Mouse (Mus musculus): ENCODE data around the gene Olfr1313. TPM values are rescaled to one million over a fixed set of nuclear protein-coding genes. Genes with fewer than 3 reads are reported as not detected.

The Olfr1313 gene
- not detected for polyA plus RNA-seq (2017; shearing (Covaris generic))

GRCm38 (mm10) chr2:112077743-112078142, at the start of gene Olfr1313:
Olfr1313 (minus strand) TSS chr2:112077843.

DNA sequence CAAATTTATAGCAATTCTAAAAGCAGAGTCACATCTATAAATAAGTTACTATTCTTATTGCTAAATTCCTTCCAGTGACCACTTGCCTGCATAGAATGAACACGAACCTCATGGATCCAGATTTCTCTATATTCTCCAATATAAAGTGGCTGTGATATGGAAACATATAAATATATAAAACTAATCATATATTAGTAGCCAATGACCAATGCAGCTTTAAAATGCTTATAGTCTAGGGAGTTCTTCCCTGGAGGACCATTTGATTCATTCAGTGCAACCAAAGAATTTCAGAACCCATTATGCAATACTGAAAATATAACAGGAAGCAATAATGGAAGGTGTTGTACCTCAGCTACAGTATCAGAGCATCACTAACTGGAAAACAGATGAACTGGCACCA, 37.7 kb upstream of the Olfr1313 start, which contains the start of gene Olfr1315-ps1:
TSS of gene Olfr1315-ps1 (minus strand) at position 101 of the 400 bp plus-strand sequence.

GRCm38 (mm10) chr2:112096681-112097080, 19.0 kb upstream of the Olfr1313 start, which contains the start of gene Olfr1314:
Olfr1314 (minus strand) TSS chr2:112096781.

DNA sequence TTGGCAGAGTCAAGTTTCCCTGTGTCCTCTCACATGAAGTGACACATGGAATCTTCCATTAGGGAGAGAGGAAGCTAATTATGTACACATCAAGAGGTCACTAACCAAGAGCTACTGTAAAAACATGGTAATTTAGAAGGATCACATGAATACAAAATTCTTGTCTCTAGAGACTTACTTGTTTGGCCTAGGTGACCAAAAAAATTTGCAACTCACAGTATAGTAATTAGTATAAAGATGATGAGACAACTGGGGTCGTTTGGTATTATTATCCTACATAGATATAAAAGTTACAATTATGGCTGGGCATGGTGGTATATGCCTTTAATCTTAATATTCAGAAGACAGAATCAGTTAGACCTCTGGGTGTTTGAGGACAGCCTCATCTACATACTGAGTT, 27.5 kb downstream of the Olfr1313 start, which contains the start of gene Olfr1312:
TSS of gene Olfr1312 (minus strand) at position 101 of the 400 bp plus-strand sequence.

DNA sequence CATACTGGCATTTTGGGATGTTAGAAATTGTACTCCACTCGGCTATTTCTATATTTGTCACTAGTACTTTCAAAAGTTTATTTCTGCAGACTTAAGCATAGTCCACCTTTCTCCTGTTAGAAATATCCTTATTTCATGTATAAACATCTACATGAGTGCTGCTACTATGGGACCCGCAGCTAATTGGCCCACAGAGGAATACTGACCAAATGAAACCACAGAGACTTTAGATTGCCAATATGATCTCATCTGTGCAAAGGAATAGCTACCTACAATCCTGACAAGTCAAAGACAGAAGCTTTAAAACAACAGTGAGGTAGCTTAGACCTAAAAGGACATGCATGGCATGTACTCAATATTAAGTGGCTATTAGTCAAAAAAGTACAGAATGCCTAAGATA, 53.3 kb downstream of the Olfr1313 start, which contains the start of gene Olfr1311:
TSS of gene Olfr1311 (minus strand) at position 101 of the 400 bp plus-strand sequence.

Other genes with a start within 250 kb of the Olfr1313 start
- not detected for gene Olfr1305, start 200.7 kb downstream of the Olfr1313 start, polyA plus RNA-seq (2017; shearing (Covaris generic))
- gene Olfr1306, start 161.6 kb downstream of the Olfr1313 start, polyA plus RNA-seq (2017; shearing (Covaris generic)), result not detected
- gene Olfr1307, start 128.4 kb downstream of the Olfr1313 start, polyA plus RNA-seq (2017; shearing (Covaris generic)), result 0.07 TPM
- gene Olfr1308, start 112.9 kb downstream of the Olfr1313 start, polyA plus RNA-seq (2017; shearing (Covaris generic)), result not detected
- gene Olfr1309, start 87.6 kb downstream of the Olfr1313 start, polyA plus RNA-seq (2017; shearing (Covaris generic)), result not detected
- not detected for gene Olfr1310, start 65.1 kb downstream of the Olfr1313 start, polyA plus RNA-seq (2017; shearing (Covaris generic))
- gene Olfr1311, start 53.4 kb downstream of the Olfr1313 start, polyA plus RNA-seq (2017; shearing (Covaris generic)), result not detected
- gene Olfr1312, start 27.6 kb downstream of the Olfr1313 start, polyA plus RNA-seq (2017; shearing (Covaris generic)), result not detected
- gene Olfr1314, start 18.9 kb upstream of the Olfr1313 start, polyA plus RNA-seq (2017; shearing (Covaris generic)), result not detected
- not detected for gene Olfr1315-ps1, start 37.6 kb upstream of the Olfr1313 start, polyA plus RNA-seq (2017; shearing (Covaris generic))
- gene Olfr1316, start 57.1 kb upstream of the Olfr1313 start, polyA plus RNA-seq (2017; shearing (Covaris generic)), result not detected
- gene Olfr1317, start 62.5 kb upstream of the Olfr1313 start, polyA plus RNA-seq (2017; shearing (Covaris generic)), result not detected
- not detected for gene Olfr1318, start 76.4 kb upstream of the Olfr1313 start, polyA plus RNA-seq (2017; shearing (Covaris generic))
- gene Lpcat4, start 161.6 kb upstream of the Olfr1313 start, polyA plus RNA-seq (2017; shearing (Covaris generic)), result 70.5 TPM
- gene Nutm1, start 181.4 kb upstream of the Olfr1313 start, polyA plus RNA-seq (2017; shearing (Covaris generic)), result not detected
- gene Nop10, start 184.1 kb upstream of the Olfr1313 start, polyA plus RNA-seq (2017; shearing (Covaris generic)), result 148 TPM
- gene Slc12a6, start 188.0 kb upstream of the Olfr1313 start, polyA plus RNA-seq (2017; shearing (Covaris generic)), result 109 TPM
- gene Gm21985, start 188.5 kb upstream of the Olfr1313 start, polyA plus RNA-seq (2017; shearing (Covaris generic)), result not detected